Mouse (Mus musculus): ENCODE results near the gene Ptpn21. TPM values are rescaled to one million over a fixed set of nuclear protein-coding genes. Genes with fewer than 3 reads are reported as not detected.
A peak's percentile ranks its signal among the peaks of the same experiment; 100 is the strongest.

Gene Ptpn21
- total RNA-seq, 1 experiment: 10.4 TPM

- H3K36me3 ChIP-seq (ENCODE audit: control insufficient read depth, insufficient read depth, low read length, poor library complexity, severe bottlenecking): no peaks in the 10 kb centered on the region
- H3K4me1 ChIP-seq (ENCODE audit: control insufficient read depth in 2 of 2, insufficient read depth in 2 of 2, low read length in 2 of 2, poor library complexity in 1 of 2): no peaks in the 10 kb centered on the region
- in situ Hi-C loops (cut with MboI; ENCODE audit: low sequenced_read_pairs in 2 of 2, unreplicated experiment in 2 of 2): no loop called here
- peak; percentile 27 for DNase-seq (ENCODE audit: low read depth, low spot score)
- H3K9ac ChIP-seq (ENCODE audit: insufficient read depth, low read depth, low read length, poor library complexity, severe bottlenecking): no peak overlapping the region
- H3K27ac ChIP-seq (ENCODE audit: insufficient read depth, low read depth, low read length, poor library complexity, severe bottlenecking): no peak overlapping the region
- H3K9me3 ChIP-seq (ENCODE audit: control insufficient read depth, insufficient read depth, low read depth, low read length): no peaks in the 10 kb centered on the region
- no peak overlapping the region for H3K4me3 ChIP-seq (ENCODE audit: insufficient read depth in 1 of 2, low read depth in 1 of 2, low read length in 2 of 2, poor library complexity in 1 of 2, severe bottlenecking in 1 of 2)
- TF ChIP-seq CHD2 (IDR thresholded peaks at IDR 0.05; ENCODE audit: low read depth, low read length): no peak
- no peak for TF ChIP-seq HCFC1 (IDR thresholded peaks at IDR 0.05; ENCODE audit: borderline replicate concordance, insufficient read depth, low read length)
- no peak for TF ChIP-seq ZNF384 (IDR thresholded peaks at IDR 0.05; ENCODE audit: low read depth, low read length)
- no peak for TF ChIP-seq MAFK (IDR thresholded peaks at IDR 0.05; ENCODE audit: insufficient read depth, low read depth, low read length)
- no peak for TF ChIP-seq ZC3H11A (IDR thresholded peaks at IDR 0.05; ENCODE audit: borderline replicate concordance, low read depth, low read length)
Measured at GRCm38 (mm10) chr12:98644852-98645251, 92.4 kb downstream of the Ptpn21 start.

GRCm38 (mm10) chr12:98628260-98628970, 108.8 kb downstream of the Ptpn21 start:
- H3K4me1 ChIP-seq (ENCODE audit: control insufficient read depth in 2 of 2, insufficient read depth in 2 of 2, low read length in 2 of 2, poor library complexity in 1 of 2): no peaks in the 10 kb centered on the region
- H3K9ac ChIP-seq (ENCODE audit: insufficient read depth, low read depth, low read length, poor library complexity, severe bottlenecking): peak overlapping the region; percentile 86
- in situ Hi-C loops (cut with MboI; ENCODE audit: low sequenced_read_pairs in 2 of 2, unreplicated experiment in 2 of 2): no loop called here
- peak overlapping the region; percentile 87 to 95 for H3K4me3 ChIP-seq (ENCODE audit: insufficient read depth in 1 of 2, low read depth in 1 of 2, low read length in 2 of 2, poor library complexity in 1 of 2, severe bottlenecking in 1 of 2)
- no peaks in the 10 kb centered on the region for H3K9me3 ChIP-seq (ENCODE audit: control insufficient read depth, insufficient read depth, low read depth, low read length)
- H3K36me3 ChIP-seq (ENCODE audit: control insufficient read depth, insufficient read depth, low read length, poor library complexity, severe bottlenecking): peaks cover 5% of the 10 kb centered on the region; the same call in 1 of the 2 replicates
- DNase-seq (ENCODE audit: low read depth, low spot score): peak; percentile 31
- TF ChIP-seq MAFK (IDR thresholded peaks at IDR 0.05; ENCODE audit: insufficient read depth, low read depth, low read length) (no peak), CHD2 (IDR thresholded peaks at IDR 0.05; ENCODE audit: low read depth, low read length) (no peak), ZNF384 (IDR thresholded peaks at IDR 0.05; ENCODE audit: low read depth, low read length) (no peak), HCFC1 (IDR thresholded peaks at IDR 0.05; ENCODE audit: borderline replicate concordance, insufficient read depth, low read length) (no peak), ZC3H11A (IDR thresholded peaks at IDR 0.05; ENCODE audit: borderline replicate concordance, low read depth, low read length) (no peak)
- H3K27ac ChIP-seq (ENCODE audit: insufficient read depth, low read depth, low read length, poor library complexity, severe bottlenecking): no peak overlapping the region

- DNase-seq (ENCODE audit: low read depth, low spot score): peak; percentile 94
- TF ChIP-seq CHD2 (IDR thresholded peaks at IDR 0.05; ENCODE audit: low read depth, low read length) (no peak), HCFC1 (IDR thresholded peaks at IDR 0.05; ENCODE audit: borderline replicate concordance, insufficient read depth, low read length) (peak; percentile 48; the same call in 1 of the 2 replicates)
- in situ Hi-C loops (cut with MboI; ENCODE audit: low sequenced_read_pairs in 2 of 2, unreplicated experiment in 2 of 2): no loop called here
- Histone ChIP-seq H3K9ac (ENCODE audit: insufficient read depth, low read depth, low read length, poor library complexity, severe bottlenecking) (peak within 1 kb of the TSS; percentile 86), H3K36me3 (ENCODE audit: control insufficient read depth, insufficient read depth, low read length, poor library complexity, severe bottlenecking) (peaks cover 3% of the 10 kb centered on the region; the same call in 1 of the 2 replicates), H3K4me1 (ENCODE audit: control insufficient read depth in 2 of 2, insufficient read depth in 2 of 2, low read length in 2 of 2, poor library complexity in 1 of 2) (no peaks in the 10 kb centered on the region; a peak in 1 of 4 replicates), H3K4me3 (ENCODE audit: insufficient read depth in 1 of 2, low read depth in 1 of 2, low read length in 2 of 2, poor library complexity in 1 of 2, severe bottlenecking in 1 of 2) (peak within 1 kb of the TSS; percentile 87 to 95), H3K27ac (ENCODE audit: insufficient read depth, low read depth, low read length, poor library complexity, severe bottlenecking) (no peak within 1 kb of the TSS), H3K9me3 (ENCODE audit: control insufficient read depth, insufficient read depth, low read depth, low read length) (no peaks in the 10 kb centered on the region)
Measured at GRCm38 (mm10) chr12:98627392-98628259, 109.6 kb downstream of the Ptpn21 start, which contains the start of gene Spata7. TSS of gene Spata7 (plus strand) at chr12:98628157.

Other genes with a start within 250 kb of the Ptpn21 start
- 0.09 TPM in 1 of 2 replicates, not detected in the other for gene Kcnk10, start 159.1 kb downstream of the Ptpn21 start, total RNA-seq (2012; rRNA removed)
- 11.2 and 12.9 TPM in 2 replicates for gene Spata7, start 109.2 kb downstream of the Ptpn21 start, total RNA-seq (2012; rRNA removed)
- gene Zc3h14, start 9.6 kb upstream of the Ptpn21 start, total RNA-seq (2012; rRNA removed): 55.6 and 65.6 TPM in 2 replicates
- 20.5 and 27.2 TPM in 2 replicates for gene Eml5, start 164.1 kb upstream of the Ptpn21 start, total RNA-seq (2012; rRNA removed)
- gene Ttc8, start 183.2 kb upstream of the Ptpn21 start, total RNA-seq (2012; rRNA removed): 6.9 and 8.7 TPM in 2 replicates